Mouse (Mus musculus): Measurements from ENCODE around the gene Lcn2. TPM values are rescaled to one million over a fixed set of nuclear protein-coding genes. Genes with fewer than 3 reads are reported as not detected.

Lcn2 gene
- not detected in 2 replicates for polyA plus RNA-seq (2016; fragmentation: Nextera tagmentation; extraction: Ambion mirVana)

GRCm38 (mm10) chr2:32387706-32388490 lies at the start of gene Lcn2:
Lcn2 (minus strand) TSS chr2:32388252.
- Histone ChIP-seq H3K4me1 (peaks cover 40% of the 10 kb centered on the region), H3K9me3 (replicated peaks) (no peaks in the 10 kb centered on the region), H3K36me3 (no peaks in the 10 kb centered on the region), H3K4me3 (no peak within 1 kb of the TSS), H3K27ac (peak within 1 kb of the TSS; percentile 54), H3K27me3 (ENCODE audit: low read depth, poor library complexity, severe bottlenecking) (peaks cover 24% of the 10 kb centered on the region)
- no peak for DNase-seq (ENCODE audit: low spot score)
- WGBS: 70% methylated on average over 5 of the region's 5 CpGs

- no peaks in the 10 kb centered on the region for H3K36me3 ChIP-seq
- WGBS: 93% methylated on average over 2 of the region's 2 CpGs
- H3K4me3 ChIP-seq: no peak overlapping the region
- H3K27ac ChIP-seq: no peak overlapping the region
- H3K9me3 ChIP-seq (replicated peaks): no peaks in the 10 kb centered on the region
- peaks cover 18% of the 10 kb centered on the region for H3K4me1 ChIP-seq
- no peaks in the 10 kb centered on the region for H3K27me3 ChIP-seq (ENCODE audit: low read depth, poor library complexity, severe bottlenecking)
- DNase-seq (ENCODE audit: low spot score): no peak
These were observed 49.6 kb upstream of the Lcn2 start for GRCm38 (mm10) chr2:32437612-32438166.

GRCm38 (mm10) chr2:32436686-32437372 lies 48.8 kb upstream of the Lcn2 start:
- Histone ChIP-seq H3K4me3 (no peak overlapping the region), H3K4me1 (peaks cover 18% of the 10 kb centered on the region), H3K36me3 (no peaks in the 10 kb centered on the region), H3K27me3 (ENCODE audit: low read depth, poor library complexity, severe bottlenecking) (no peaks in the 10 kb centered on the region), H3K9me3 (replicated peaks) (no peaks in the 10 kb centered on the region), H3K27ac (peak overlapping the region; percentile 31; the same call in 1 of the 2 replicates)
- no peak for DNase-seq (ENCODE audit: low spot score)
- WGBS: 79% methylated on average over 3 of the region's 3 CpGs

- WGBS: 9% methylated on average over 18 of the region's 18 CpGs
- peak; percentile 90 for DNase-seq (ENCODE audit: low spot score)
- Histone ChIP-seq H3K27ac (peak overlapping the region; percentile 86), H3K27me3 (ENCODE audit: low read depth, poor library complexity, severe bottlenecking) (no peaks in the 10 kb centered on the region), H3K36me3 (peaks cover 8% of the 10 kb centered on the region), H3K9me3 (replicated peaks) (no peaks in the 10 kb centered on the region), H3K4me1 (peaks cover 42% of the 10 kb centered on the region), H3K4me3 (peak overlapping the region; percentile 61)
These were observed 42.9 kb upstream of the Lcn2 start for GRCm38 (mm10) chr2:32430701-32431676.

GRCm38 (mm10) chr2:32429215-32429891 lies 41.3 kb upstream of the Lcn2 start:
- no peak for DNase-seq (ENCODE audit: low spot score)
- peaks cover 49% of the 10 kb centered on the region for H3K4me1 ChIP-seq
- 83% methylated on average over 4 of the region's 4 CpGs for WGBS
- peaks cover 9% of the 10 kb centered on the region for H3K36me3 ChIP-seq
- H3K27me3 ChIP-seq (ENCODE audit: low read depth, poor library complexity, severe bottlenecking): no peaks in the 10 kb centered on the region
- peak overlapping the region; percentile 50; the same call in 1 of the 2 replicates for H3K27ac ChIP-seq
- H3K4me3 ChIP-seq: no peak overlapping the region
- H3K9me3 ChIP-seq (replicated peaks): no peaks in the 10 kb centered on the region

- Histone ChIP-seq H3K4me1 (peaks cover 60% of the 10 kb centered on the region), H3K36me3 (peaks cover 9% of the 10 kb centered on the region), H3K27ac (peak overlapping the region; percentile 50; the same call in 1 of the 2 replicates), H3K27me3 (ENCODE audit: low read depth, poor library complexity, severe bottlenecking) (no peaks in the 10 kb centered on the region), H3K9me3 (replicated peaks) (no peaks in the 10 kb centered on the region), H3K4me3 (peak overlapping the region; percentile 4; the same call in 1 of the 2 replicates)
- DNase-seq (ENCODE audit: low spot score): no peak
- 71% methylated on average over 8 of the region's 8 CpGs for WGBS
These were observed 40.2 kb upstream of the Lcn2 start for GRCm38 (mm10) chr2:32428262-32428722.

- Histone ChIP-seq H3K4me3 (no peak overlapping the region; the same call in 1 of the 2 replicates), H3K27me3 (ENCODE audit: low read depth, poor library complexity, severe bottlenecking) (no peaks in the 10 kb centered on the region), H3K27ac (no peak overlapping the region), H3K4me1 (peaks cover 66% of the 10 kb centered on the region), H3K9me3 (replicated peaks) (no peaks in the 10 kb centered on the region), H3K36me3 (peaks cover 9% of the 10 kb centered on the region)
- DNase-seq (ENCODE audit: low spot score): no peak
- whole genome bisulfite sequencing: 86% methylated on average over 5 of the region's 5 CpGs
These were observed 39.7 kb upstream of the Lcn2 start for GRCm38 (mm10) chr2:32427720-32428119.

- Histone ChIP-seq H3K9me3 (replicated peaks) (no peaks in the 10 kb centered on the region), H3K4me1 (peaks cover 65% of the 10 kb centered on the region), H3K36me3 (peaks cover 15% of the 10 kb centered on the region), H3K27me3 (ENCODE audit: low read depth, poor library complexity, severe bottlenecking) (no peaks in the 10 kb centered on the region), H3K4me3 (no peak overlapping the region), H3K27ac (no peak overlapping the region)
- 96% methylated on average over 1 of the region's 1 CpGs for WGBS
- DNase-seq (ENCODE audit: low spot score): no peak
These were observed 38.1 kb upstream of the Lcn2 start for GRCm38 (mm10) chr2:32426141-32426540.

- H3K4me1 ChIP-seq: peaks cover 62% of the 10 kb centered on the region
- H3K36me3 ChIP-seq: peaks cover 20% of the 10 kb centered on the region
- H3K27ac ChIP-seq: no peak overlapping the region
- no peak overlapping the region for H3K4me3 ChIP-seq
- no peaks in the 10 kb centered on the region for H3K27me3 ChIP-seq (ENCODE audit: low read depth, poor library complexity, severe bottlenecking)
- 81% methylated on average over 5 of the region's 5 CpGs for WGBS
- no peak for DNase-seq (ENCODE audit: low spot score)
- H3K9me3 ChIP-seq (replicated peaks): no peaks in the 10 kb centered on the region
These were observed 37.5 kb upstream of the Lcn2 start for GRCm38 (mm10) chr2:32425568-32425967.

- H3K36me3 ChIP-seq: peaks cover 28% of the 10 kb centered on the region
- H3K9me3 ChIP-seq (replicated peaks): no peaks in the 10 kb centered on the region
- peak overlapping the region; percentile 71 for H3K27ac ChIP-seq
- DNase-seq (ENCODE audit: low spot score): no peak
- no peak overlapping the region for H3K4me3 ChIP-seq
- H3K4me1 ChIP-seq: peaks cover 54% of the 10 kb centered on the region
- WGBS: 62% methylated on average over 3 of the region's 3 CpGs
- H3K27me3 ChIP-seq (ENCODE audit: low read depth, poor library complexity, severe bottlenecking): no peaks in the 10 kb centered on the region
These were observed 36.7 kb upstream of the Lcn2 start for GRCm38 (mm10) chr2:32424796-32425195.

GRCm38 (mm10) chr2:32423481-32424331 lies 35.7 kb upstream of the Lcn2 start:
- Histone ChIP-seq H3K27me3 (ENCODE audit: low read depth, poor library complexity, severe bottlenecking) (no peaks in the 10 kb centered on the region), H3K4me1 (peaks cover 46% of the 10 kb centered on the region), H3K9me3 (replicated peaks) (no peaks in the 10 kb centered on the region), H3K36me3 (peaks cover 39% of the 10 kb centered on the region), H3K4me3 (peak overlapping the region; percentile 50), H3K27ac (peak overlapping the region; percentile 71)
- WGBS: 1% methylated on average over 14 of the region's 14 CpGs
- DNase-seq (ENCODE audit: low spot score): peak; percentile 69

Data from limb, embryonic 10.5 days (tissue).